Mouse (Mus musculus) kidney, embryonic 16.5 days (tissue): ENCODE data around the gene Col13a1. TPM values are rescaled to one million over a fixed set of nuclear protein-coding genes. Genes with fewer than 3 reads are reported as not detected.

Experiments used
- ATAC-seq: fragments of 200-750 bp; cut with Nextera tagmentation; 2 replicates; pipeline ENCODE4 v1.8.0; 2017; ENCODE audit warnings: moderate TSS enrichment; ENCODE audit not compliant: low FRiP score, low TSS enrichment
- H3K27ac ChIP-seq: fragments of 300-500 bp; sonication (generic); 2 replicates; pipeline ENCODE4 v1.5.1; 2014; ENCODE audit warnings: low read length
- H3K27me3 ChIP-seq: fragments of 300-500 bp; sonication (generic); 2 replicates; pipeline ENCODE4 v1.6.1; 2014; ENCODE audit warnings: low read length, control low read depth, mixed read lengths; ENCODE audit not compliant: insufficient read depth
- H3K36me3 ChIP-seq: fragments of 300-500 bp; sonication (generic); 2 replicates; pipeline ENCODE4 v1.6.1; 2014; ENCODE audit warnings: low read length, control low read depth, mixed read lengths; ENCODE audit not compliant: insufficient read depth
- H3K4me1 ChIP-seq: fragments of 300-500 bp; sonication (generic); 2 replicates; pipeline ENCODE4 v1.6.1; 2014; ENCODE audit warnings: low read length, control low read depth, mixed read lengths; ENCODE audit not compliant: insufficient read depth
- H3K4me2 ChIP-seq: fragments of 300-500 bp; sonication (generic); replicated peaks from 2 replicates; pipeline ENCODE4 v1.6.1; 2014; ENCODE audit warnings: low read depth, low read length
- H3K4me3 ChIP-seq: fragments of 300-500 bp; sonication (generic); 2 replicates; pipeline ENCODE4 v1.5.1; 2014; ENCODE audit warnings: mild to moderate bottlenecking, low read length
- H3K9ac ChIP-seq: fragments of 300-500 bp; sonication (generic); replicated peaks from 2 replicates; pipeline ENCODE4 v1.6.1; 2014; ENCODE audit warnings: low read length
- H3K9me3 ChIP-seq: fragments of 300-500 bp; sonication (generic); 2 replicates; pipeline ENCODE4 v1.6.1; 2016; ENCODE audit warnings: low read length, control low read depth
- WGBS: fragments of 180-500 bp; shearing (Covaris S2); extraction: QIAGEN DNeasy Blood & Tissue Kit; methylation state at CpG from one replicate; pipeline ENCODE4 v1.1.7; 2014; 5-methylcytosine and 5-hydroxymethylcytosine counted together
- polyA plus RNA-seq: library from polyadenylated mRNA; unstranded; fragments of >200 nt; fragmentation: Nextera tagmentation; extraction: Ambion mirVana; gene quantifications from 2 replicates; pipeline ENCODE4 v1.2.1, GENCODE M21; 2015

Gene Col13a1
- polyA plus RNA-seq, 1 experiment from 2014 or later = 6.7 TPM

GRCm38 (mm10) chr10:62007958-62008357 lies 29.1 kb upstream of the Col13a1 start:
- 31% methylated on average over 4 of the region's 4 CpGs for WGBS
- Histone ChIP-seq H3K27ac (no peak overlapping the region; the same call in 1 of the 2 replicates), H3K4me3 (no peak overlapping the region), H3K27me3 (no peaks in the 10 kb centered on the region), H3K9me3 (no peaks in the 10 kb centered on the region), H3K36me3 (no peaks in the 10 kb centered on the region), H3K4me2 (no peak overlapping the region), H3K9ac (no peak overlapping the region), H3K4me1 (no peaks in the 10 kb centered on the region; the same call in 1 of the 2 replicates)
- ATAC-seq = no peak

GRCm38 (mm10) chr10:62006371-62006770 lies 27.5 kb upstream of the Col13a1 start:
- WGBS = 49% methylated on average over 8 of the region's 8 CpGs
- Histone ChIP-seq H3K4me3 (no peak overlapping the region), H3K4me2 (no peak overlapping the region), H3K27me3 (no peaks in the 10 kb centered on the region), H3K36me3 (no peaks in the 10 kb centered on the region), H3K9ac (no peak overlapping the region), H3K27ac (no peak overlapping the region), H3K9me3 (no peaks in the 10 kb centered on the region), H3K4me1 (no peaks in the 10 kb centered on the region; the same call in 1 of the 2 replicates)
- no peak for ATAC-seq

DNA sequence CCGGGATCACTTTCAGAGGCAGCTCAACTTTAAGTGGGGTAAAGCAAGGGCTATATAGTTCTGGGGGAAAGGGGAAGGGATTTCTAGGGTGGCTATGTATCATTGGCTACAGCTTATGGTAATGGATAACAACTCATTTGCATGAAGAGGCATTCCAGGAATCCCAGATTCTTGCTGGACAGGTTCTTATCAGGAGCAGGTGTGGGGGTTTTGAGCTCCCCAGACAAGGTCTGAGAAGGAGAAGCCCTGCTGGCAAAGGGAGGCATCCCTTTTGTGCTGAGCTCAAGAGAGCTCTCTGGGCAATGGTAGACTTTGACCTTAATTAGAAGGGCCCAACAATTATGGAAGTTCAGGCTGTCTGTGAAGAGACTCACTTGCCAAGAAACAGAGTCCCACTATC lies 21.3 kb upstream of the Col13a1 start:
- H3K9me3 ChIP-seq = no peaks in the 10 kb centered on the region
- no peak for ATAC-seq
- H3K9ac ChIP-seq = no peak overlapping the region
- no peaks in the 10 kb centered on the region for H3K27me3 ChIP-seq
- 86% methylated on average over 1 of the region's 1 CpGs for WGBS
- H3K4me3 ChIP-seq = no peak overlapping the region
- H3K36me3 ChIP-seq = no peaks in the 10 kb centered on the region
- no peak overlapping the region for H3K27ac ChIP-seq
- no peaks in the 10 kb centered on the region for H3K4me1 ChIP-seq
- no peak overlapping the region for H3K4me2 ChIP-seq

DNA sequence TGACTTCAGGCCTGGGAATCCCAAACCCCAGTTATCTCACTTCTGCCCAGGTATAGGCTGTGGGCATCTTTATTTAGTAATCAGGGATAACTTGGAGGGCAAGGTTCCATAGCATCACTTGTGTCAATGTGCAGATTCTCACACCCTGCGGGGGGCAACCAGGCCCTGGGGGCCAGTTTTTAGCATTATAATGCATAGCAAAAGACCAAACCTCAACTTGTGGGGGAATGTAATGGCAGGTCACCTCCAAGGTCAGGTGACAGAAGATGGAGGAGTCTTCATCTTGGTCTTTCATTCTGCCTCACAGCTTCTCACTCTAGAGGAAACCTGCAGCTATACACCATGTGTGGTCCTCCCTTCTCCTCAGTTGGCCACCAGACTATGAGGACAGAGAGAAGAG lies 20.9 kb upstream of the Col13a1 start:
- no peaks in the 10 kb centered on the region for H3K36me3 ChIP-seq
- no peak for ATAC-seq

DNA sequence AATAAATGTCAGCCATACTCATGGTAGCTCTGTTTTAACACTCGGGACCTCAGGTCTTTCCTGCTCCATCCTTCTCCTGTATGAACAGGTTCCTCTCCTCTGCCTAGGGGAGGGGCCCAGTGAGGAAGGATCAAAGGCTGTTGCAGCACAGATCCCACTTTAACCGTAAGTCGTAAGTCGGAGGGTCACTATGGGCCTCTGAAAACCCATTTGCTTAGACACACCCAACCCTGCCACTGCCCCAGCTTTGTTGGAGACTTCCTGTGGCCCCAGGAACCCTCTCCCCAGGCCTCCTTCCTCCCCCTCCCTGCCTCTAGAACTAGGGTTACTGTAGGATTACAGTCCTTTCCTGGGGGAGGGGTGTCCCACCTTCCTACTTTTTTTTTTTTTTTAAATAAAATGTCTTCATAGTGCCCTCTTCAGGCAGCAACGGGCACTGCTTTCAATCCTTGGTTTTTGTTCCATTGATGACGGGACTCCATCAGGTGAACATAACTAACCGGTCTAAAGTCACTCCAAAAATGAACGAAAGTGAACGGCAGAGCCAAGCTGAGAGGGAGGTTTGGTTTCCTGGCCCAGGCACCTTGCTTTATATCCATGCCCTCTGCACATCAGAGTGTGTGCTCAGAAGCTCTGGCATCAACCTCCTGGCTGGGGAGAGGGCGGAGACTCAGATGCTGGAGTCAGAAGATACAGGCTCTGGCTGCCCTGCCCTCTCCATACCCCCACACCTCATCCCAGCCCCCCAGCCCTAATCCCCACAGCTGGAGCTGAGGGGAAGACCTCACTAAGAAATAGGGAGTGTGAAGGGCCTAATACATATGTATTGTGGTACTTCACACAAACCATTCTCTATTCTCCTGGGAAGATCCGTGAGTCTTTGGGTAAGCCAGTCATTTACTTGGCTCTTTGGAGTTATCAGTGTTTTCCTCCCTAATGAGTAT lies 12.8 kb upstream of the Col13a1 start:
- 29% methylated on average over 11 of the region's 11 CpGs for WGBS
- Histone ChIP-seq H3K4me2 (no peak overlapping the region), H3K9me3 (no peaks in the 10 kb centered on the region), H3K27me3 (no peaks in the 10 kb centered on the region; the same call in 1 of the 2 replicates), H3K4me3 (no peak overlapping the region), H3K4me1 (no peaks in the 10 kb centered on the region), H3K9ac (no peak overlapping the region), H3K27ac (no peak overlapping the region), H3K36me3 (no peaks in the 10 kb centered on the region)
- ATAC-seq = no peak

More for the DNA sequence above, 20.9 kb upstream of the Col13a1 start:
- no peak overlapping the region for H3K27ac ChIP-seq
- H3K4me2 ChIP-seq = no peak overlapping the region
- H3K4me1 ChIP-seq = no peaks in the 10 kb centered on the region
- H3K4me3 ChIP-seq = no peak overlapping the region
- H3K9ac ChIP-seq = no peak overlapping the region
- H3K27me3 ChIP-seq = no peaks in the 10 kb centered on the region
- no peaks in the 10 kb centered on the region for H3K9me3 ChIP-seq
- 79% methylated on average over 1 of the region's 1 CpGs for WGBS

DNA sequence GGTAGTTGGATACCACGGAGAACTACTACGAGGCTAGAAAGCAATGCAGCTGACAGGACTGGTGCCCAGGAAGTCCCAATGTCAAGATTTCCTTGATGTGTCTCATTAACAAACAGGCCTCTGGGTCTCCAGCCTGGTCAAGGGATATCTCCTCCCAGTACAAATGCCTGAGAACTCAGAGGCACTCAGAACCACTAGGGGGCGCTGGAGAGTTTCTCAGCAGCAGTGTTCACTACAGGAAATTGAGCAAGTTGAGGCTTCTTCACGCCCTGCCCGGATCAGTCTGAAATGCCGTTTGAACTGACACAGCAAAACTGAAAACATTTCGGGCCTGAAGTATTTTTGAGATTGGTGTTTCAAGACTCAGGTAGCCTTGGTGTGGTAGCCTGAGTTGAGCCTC lies 1.5 kb upstream of the Col13a1 start:
- H3K9me3 ChIP-seq = 0 out of 2 replicates have a peak, but pooled peaks cover 6% of the 10 kb centered on the region
- no peak overlapping the region for H3K4me3 ChIP-seq
- WGBS = 2% methylated on average over 7 of the region's 7 CpGs
- no peaks in the 10 kb centered on the region for H3K36me3 ChIP-seq
- ATAC-seq = no peak
- peaks cover 31% of the 10 kb centered on the region for H3K4me1 ChIP-seq
- H3K9ac ChIP-seq = no peak overlapping the region
- H3K27ac ChIP-seq = no peak overlapping the region
- H3K27me3 ChIP-seq = peaks cover 19% of the 10 kb centered on the region
- H3K4me2 ChIP-seq = no peak overlapping the region

GRCm38 (mm10) chr10:61978112-61978865 lies 619 bp downstream of the Col13a1 start:
- Histone ChIP-seq H3K4me2 (peak overlapping the region; percentile 85), H3K27ac (0 out of 2 replicates have a peak overlapping the region, but pooled peaks have one; percentile 13), H3K4me1 (peaks cover 31% of the 10 kb centered on the region), H3K9ac (peak overlapping the region; percentile 64), H3K4me3 (peak overlapping the region; percentile 56), H3K9me3 (no peaks in the 10 kb centered on the region), H3K27me3 (peaks cover 19% of the 10 kb centered on the region), H3K36me3 (no peaks in the 10 kb centered on the region)
- under 1% methylated on average over 62 of the region's 65 CpGs for WGBS
- peak; percentile 43; the same call in 1 of the 2 replicates for ATAC-seq

GRCm38 (mm10) chr10:61977392-61978096 lies 1.4 kb downstream of the Col13a1 start:
- Histone ChIP-seq H3K4me3 (peak overlapping the region; percentile 56), H3K27me3 (peaks cover 19% of the 10 kb centered on the region), H3K27ac (no peak overlapping the region), H3K9me3 (no peaks in the 10 kb centered on the region), H3K36me3 (no peaks in the 10 kb centered on the region), H3K9ac (peak overlapping the region; percentile 64), H3K4me1 (peaks cover 31% of the 10 kb centered on the region), H3K4me2 (peak overlapping the region; percentile 85)
- WGBS = 5% methylated on average over 18 of the region's 18 CpGs
- peak; percentile 10; the same call in 1 of the 2 replicates for ATAC-seq

GRCm38 (mm10) chr10:61976987-61977386 lies 1.9 kb downstream of the Col13a1 start:
- peak; percentile 73 for ATAC-seq
- no peak overlapping the region for H3K27ac ChIP-seq
- H3K9ac ChIP-seq = no peak overlapping the region
- peak overlapping the region; percentile 85 for H3K4me2 ChIP-seq
- H3K9me3 ChIP-seq = no peaks in the 10 kb centered on the region
- H3K4me1 ChIP-seq = peaks cover 34% of the 10 kb centered on the region
- H3K27me3 ChIP-seq = peaks cover 19% of the 10 kb centered on the region
- H3K36me3 ChIP-seq = no peaks in the 10 kb centered on the region
- 9% methylated on average over 6 of the region's 6 CpGs for WGBS
- H3K4me3 ChIP-seq = peak overlapping the region; percentile 56
